Mouse (Mus musculus) midbrain, embryonic 15.5 days (tissue): Measurements from ENCODE around the gene Ly6f. TPM values are rescaled to one million over a fixed set of nuclear protein-coding genes. Genes with fewer than 3 reads are reported as not detected.

Experiments
- ATAC-seq: fragments of 200-750 bp; cut with Nextera tagmentation; replicated peaks from 2 replicates; pipeline ENCODE4 v1.8.0; 2017; ENCODE audit warnings: moderate TSS enrichment
- H3K27ac ChIP-seq: fragments of 300-500 bp; sonication (generic); 2 replicates; pipeline ENCODE4 v1.5.1; 2015; ENCODE audit warnings: mild to moderate bottlenecking, inconsistent platforms
- H3K27me3 ChIP-seq: fragments of 300-500 bp; sonication (generic); replicated peaks from 2 replicates; pipeline ENCODE4 v1.6.1; 2015; ENCODE audit warnings: inconsistent platforms
- H3K36me3 ChIP-seq: fragments of 300-500 bp; sonication (generic); replicated peaks from 2 replicates; pipeline ENCODE4 v1.6.1; 2015; ENCODE audit warnings: inconsistent platforms
- H3K4me1 ChIP-seq: fragments of 300-500 bp; sonication (generic); 2 replicates; pipeline ENCODE4 v1.6.1; 2015; ENCODE audit warnings: inconsistent platforms
- H3K4me2 ChIP-seq: fragments of 300-500 bp; sonication (generic); 2 replicates; pipeline ENCODE4 v1.6.1; 2015; ENCODE audit warnings: inconsistent platforms, mild to moderate bottlenecking, moderate library complexity
- H3K4me3 ChIP-seq: fragments of 300-500 bp; sonication (generic); 2 replicates; pipeline ENCODE4 v1.5.1; 2015; ENCODE audit warnings: mild to moderate bottlenecking, inconsistent platforms
- H3K9ac ChIP-seq: fragments of 300-500 bp; sonication (generic); 2 replicates; pipeline ENCODE4 v1.6.1; 2015; ENCODE audit warnings: mild to moderate bottlenecking, inconsistent platforms
- H3K9me3 ChIP-seq: fragments of 300-500 bp; sonication (generic); 2 replicates; pipeline ENCODE4 v1.6.1; 2016; ENCODE audit warnings: inconsistent platforms
- WGBS: fragments of 180-500 bp; shearing (Covaris S2); methylation state at CpG from one replicate; pipeline ENCODE4 v1.1.7; 2015; ENCODE audit warnings: mixed read lengths; 5-methylcytosine and 5-hydroxymethylcytosine counted together
- polyA plus RNA-seq: library from polyadenylated mRNA; unstranded; fragments of >200 nt; fragmentation: Nextera tagmentation; extraction: Ambion mirVana; gene quantifications from 2 replicates; pipeline ENCODE4 v1.2.1, GENCODE M21; 2015

Gene Ly6f
- polyA plus RNA-seq: not detected in 2 replicates

- no peak within 1 kb of the TSS for H3K27ac ChIP-seq
- no peaks in the 10 kb centered on the region for H3K27me3 ChIP-seq
- H3K4me3 ChIP-seq: no peak within 1 kb of the TSS
- H3K36me3 ChIP-seq: no peaks in the 10 kb centered on the region
- no peaks in the 10 kb centered on the region for H3K4me1 ChIP-seq
- no peaks in the 10 kb centered on the region for H3K9me3 ChIP-seq
- ATAC-seq: no peak
- no peak within 1 kb of the TSS for H3K9ac ChIP-seq
- no peak within 1 kb of the TSS for H3K4me2 ChIP-seq
Observed at GRCm38 (mm10) chr15:75268121-75268520, at the start of gene Ly6f. Gene Ly6f (plus strand): TSS chr15:75268421.

GRCm38 (mm10) chr15:75221942-75222341 lies 46.3 kb upstream of the Ly6f start:
- Histone ChIP-seq H3K9ac (no peak overlapping the region), H3K4me1 (no peaks in the 10 kb centered on the region), H3K4me2 (no peak overlapping the region), H3K27me3 (no peaks in the 10 kb centered on the region), H3K36me3 (no peaks in the 10 kb centered on the region), H3K4me3 (no peak overlapping the region), H3K27ac (no peak overlapping the region), H3K9me3 (no peaks in the 10 kb centered on the region)
- ATAC-seq: no peak

- Histone ChIP-seq H3K4me1 (no peaks in the 10 kb centered on the region), H3K4me3 (no peak overlapping the region), H3K27me3 (no peaks in the 10 kb centered on the region), H3K27ac (no peak overlapping the region), H3K9ac (no peak overlapping the region), H3K9me3 (no peaks in the 10 kb centered on the region), H3K4me2 (no peak overlapping the region), H3K36me3 (no peaks in the 10 kb centered on the region)
- 79% methylated on average over 3 of the region's 3 CpGs for WGBS
- no peak for ATAC-seq
Observed at GRCm38 (mm10) chr15:75237736-75238288, 30.4 kb upstream of the Ly6f start.

- Histone ChIP-seq H3K36me3 (no peaks in the 10 kb centered on the region), H3K4me3 (no peak overlapping the region), H3K9ac (no peak overlapping the region), H3K9me3 (no peaks in the 10 kb centered on the region), H3K27ac (no peak overlapping the region), H3K27me3 (no peaks in the 10 kb centered on the region), H3K4me1 (no peaks in the 10 kb centered on the region), H3K4me2 (no peak overlapping the region)
- WGBS: 77% methylated on average over 2 of the region's 2 CpGs
- ATAC-seq: no peak
Observed at GRCm38 (mm10) chr15:75240558-75240957, 27.7 kb upstream of the Ly6f start.

- Histone ChIP-seq H3K27me3 (no peaks in the 10 kb centered on the region), H3K4me2 (no peak overlapping the region), H3K9me3 (no peaks in the 10 kb centered on the region), H3K4me1 (no peaks in the 10 kb centered on the region), H3K9ac (no peak overlapping the region), H3K27ac (no peak overlapping the region), H3K4me3 (no peak overlapping the region), H3K36me3 (no peaks in the 10 kb centered on the region)
- 84% methylated on average over 3 of the region's 3 CpGs for WGBS
- ATAC-seq: no peak
Observed at GRCm38 (mm10) chr15:75242756-75243640, 25.2 kb upstream of the Ly6f start.

GRCm38 (mm10) chr15:75254671-75255070 lies 13.6 kb upstream of the Ly6f start:
- H3K4me2 ChIP-seq: no peak overlapping the region
- 81% methylated on average over 3 of the region's 3 CpGs for WGBS
- no peak overlapping the region for H3K4me3 ChIP-seq

GRCm38 (mm10) chr15:75265863-75266262 lies 2.4 kb upstream of the Ly6f start:
- H3K4me2 ChIP-seq: no peak overlapping the region
- no peaks in the 10 kb centered on the region for H3K36me3 ChIP-seq
- H3K9me3 ChIP-seq: no peaks in the 10 kb centered on the region
- no peak overlapping the region for H3K9ac ChIP-seq
- H3K4me1 ChIP-seq: no peaks in the 10 kb centered on the region
- H3K27me3 ChIP-seq: no peaks in the 10 kb centered on the region
- ATAC-seq: no peak
- H3K27ac ChIP-seq: no peak overlapping the region
- no peak overlapping the region for H3K4me3 ChIP-seq

More at GRCm38 (mm10) chr15:75254671-75255070, 13.6 kb upstream of the Ly6f start:
- Histone ChIP-seq H3K36me3 (no peaks in the 10 kb centered on the region), H3K9ac (no peak overlapping the region), H3K9me3 (no peaks in the 10 kb centered on the region), H3K27me3 (no peaks in the 10 kb centered on the region), H3K4me1 (no peaks in the 10 kb centered on the region), H3K27ac (no peak overlapping the region)
- ATAC-seq: no peak

GRCm38 (mm10) chr15:75266626-75267025 lies 1.6 kb upstream of the Ly6f start:
- no peaks in the 10 kb centered on the region for H3K36me3 ChIP-seq
- no peak overlapping the region for H3K4me3 ChIP-seq
- 73% methylated on average over 1 of the region's 1 CpGs for WGBS
- H3K27me3 ChIP-seq: no peaks in the 10 kb centered on the region
- no peaks in the 10 kb centered on the region for H3K9me3 ChIP-seq
- no peak overlapping the region for H3K9ac ChIP-seq
- H3K4me1 ChIP-seq: no peaks in the 10 kb centered on the region
- no peak for ATAC-seq
- H3K27ac ChIP-seq: no peak overlapping the region
- H3K4me2 ChIP-seq: no peak overlapping the region

- H3K9me3 ChIP-seq: no peaks in the 10 kb centered on the region
- H3K4me2 ChIP-seq: no peak overlapping the region
- no peak for ATAC-seq
- H3K27me3 ChIP-seq: no peaks in the 10 kb centered on the region
- H3K27ac ChIP-seq: no peak overlapping the region
- no peak overlapping the region for H3K9ac ChIP-seq
- H3K4me3 ChIP-seq: no peak overlapping the region
- 78% methylated on average over 5 of the region's 5 CpGs for WGBS
- no peaks in the 10 kb centered on the region for H3K36me3 ChIP-seq
- no peaks in the 10 kb centered on the region for H3K4me1 ChIP-seq
Observed at GRCm38 (mm10) chr15:75268916-75269829, 952 bp downstream of the Ly6f start.

GRCm38 (mm10) chr15:75270169-75270568 lies 1.9 kb downstream of the Ly6f start:
- H3K27me3 ChIP-seq: no peaks in the 10 kb centered on the region
- no peak for ATAC-seq
- no peaks in the 10 kb centered on the region for H3K4me1 ChIP-seq
- no peak overlapping the region for H3K4me3 ChIP-seq
- no peak overlapping the region for H3K4me2 ChIP-seq
- no peak overlapping the region for H3K9ac ChIP-seq
- no peak overlapping the region for H3K27ac ChIP-seq
- no peaks in the 10 kb centered on the region for H3K9me3 ChIP-seq
- no peaks in the 10 kb centered on the region for H3K36me3 ChIP-seq

- no peak overlapping the region for H3K27ac ChIP-seq
- 81% methylated on average over 3 of the region's 3 CpGs for WGBS
- H3K4me3 ChIP-seq: no peak overlapping the region
- H3K27me3 ChIP-seq: no peaks in the 10 kb centered on the region
- H3K36me3 ChIP-seq: no peaks in the 10 kb centered on the region
- no peaks in the 10 kb centered on the region for H3K9me3 ChIP-seq
- H3K4me2 ChIP-seq: no peak overlapping the region
- ATAC-seq: no peak
- H3K4me1 ChIP-seq: no peaks in the 10 kb centered on the region
- H3K9ac ChIP-seq: no peak overlapping the region
Observed at GRCm38 (mm10) chr15:75270691-75271362, 2.6 kb downstream of the Ly6f start.

- ATAC-seq: no peak
- H3K9ac ChIP-seq: no peak overlapping the region
- WGBS: 75% methylated on average over 1 of the region's 1 CpGs
- no peaks in the 10 kb centered on the region for H3K36me3 ChIP-seq
- H3K4me2 ChIP-seq: no peak overlapping the region
- H3K9me3 ChIP-seq: no peaks in the 10 kb centered on the region
- H3K4me3 ChIP-seq: no peak overlapping the region
- no peaks in the 10 kb centered on the region for H3K4me1 ChIP-seq
- no peak overlapping the region for H3K27ac ChIP-seq
- H3K27me3 ChIP-seq: no peaks in the 10 kb centered on the region
Observed at GRCm38 (mm10) chr15:75271426-75271825, 3.2 kb downstream of the Ly6f start.
